Mouse (Mus musculus) thymus, adult 2 months (tissue): ENCODE measurements around the gene Mief1. TPM values are rescaled to one million over a fixed set of nuclear protein-coding genes. Genes with fewer than 3 reads are reported as not detected.

ENCODE experiments used
- DNase-seq: peaks from one replicate; pipeline ENCODE4 v3.0.0; 2021
- H3K27ac ChIP-seq: fragments of 200-500 bp; 2 replicates; pipeline ENCODE4 v1.5.1; 2012; ENCODE audit warnings: low read length, control low read depth; ENCODE audit not compliant: control insufficient read depth, insufficient read depth
- H3K27me3 ChIP-seq: fragments of 200-500 bp; 2 replicates; pipeline ENCODE4 v1.6.1; 2012; ENCODE audit warnings: mild to moderate bottlenecking, low read length, moderate library complexity, mixed read lengths; ENCODE audit not compliant: control insufficient read depth, insufficient read depth
- H3K36me3 ChIP-seq: fragments of 200-500 bp; 2 replicates; pipeline ENCODE4 v1.6.1; 2012; ENCODE audit warnings: mild to moderate bottlenecking, low read length, moderate library complexity; ENCODE audit not compliant: control insufficient read depth, insufficient read depth
- H3K4me1 ChIP-seq: fragments of 200-500 bp; replicated peaks from 2 replicates; pipeline ENCODE4 v1.6.1; 2012; ENCODE audit warnings: low read length; ENCODE audit not compliant: control insufficient read depth, insufficient read depth
- H3K4me3 ChIP-seq: fragments of 200-500 bp; 2 replicates; pipeline ENCODE4 v1.5.1; 2012; ENCODE audit warnings: mild to moderate bottlenecking, low read length, control low read depth, moderate library complexity; ENCODE audit not compliant: control insufficient read depth, insufficient read depth
- CTCF ChIP-seq: fragments of 200-500 bp; IDR thresholded peaks from 2 replicates; pipeline ENCODE4 v1.5.1; 2012; ENCODE audit warnings: mild to moderate bottlenecking, control low read depth, low read length, moderate library complexity, borderline replicate concordance; ENCODE audit not compliant: control insufficient read depth, poor library complexity, insufficient read depth; ENCODE audit errors: extremely low read depth
- POLR2A ChIP-seq: fragments of 200-500 bp; IDR thresholded peaks from 2 replicates; pipeline ENCODE4 v1.6.1; 2012; ENCODE audit warnings: mild to moderate bottlenecking, low read length, control low read depth, moderate library complexity; ENCODE audit not compliant: control insufficient read depth, poor library complexity, insufficient read depth; ENCODE audit errors: extremely low read depth
- WGBS: fragments of 180-500 bp; shearing (Covaris S2); methylation state at CpG from one replicate; pipeline ENCODE4 v1.1.7; 2018; 5-methylcytosine and 5-hydroxymethylcytosine counted together
- polyA plus RNA-seq: library from polyadenylated mRNA; depleted of rRNA; stranded (reverse); fragments of >200 nt; gene quantifications from 2 replicates; pipeline ENCODE4 v1.2.3, GENCODE M21; 2012

The Mief1 gene
- polyA plus RNA-seq, 1 experiment: 32.7 TPM

DNA sequence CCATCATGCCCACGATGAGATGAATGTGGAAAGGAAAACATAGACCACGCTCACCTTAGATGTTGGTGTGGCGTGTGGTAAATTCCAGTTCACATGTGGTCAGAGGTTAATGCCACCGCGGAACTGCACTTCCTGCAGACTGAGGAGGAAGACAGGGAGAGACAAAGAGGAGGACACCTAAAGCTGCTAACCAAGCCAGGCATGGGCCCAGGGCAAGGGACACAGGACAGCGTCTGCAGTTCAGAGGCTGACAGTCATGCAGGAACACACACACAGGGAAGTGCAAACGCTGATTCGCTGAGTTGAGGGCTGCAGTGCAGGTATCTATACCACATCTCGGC, 17.4 kb upstream of the Mief1 start:
- Histone ChIP-seq H3K27me3 (no peaks in the 10 kb centered on the region), H3K27ac (no peak overlapping the region), H3K4me1 (peaks cover 14% of the 10 kb centered on the region), H3K36me3 (no peaks in the 10 kb centered on the region), H3K4me3 (no peak overlapping the region)
- TF ChIP-seq CTCF (no peak), POLR2A (no peak)
- DNase-seq: no peak
- WGBS: 8% methylated on average over 9 of the region's 9 CpGs

DNA sequence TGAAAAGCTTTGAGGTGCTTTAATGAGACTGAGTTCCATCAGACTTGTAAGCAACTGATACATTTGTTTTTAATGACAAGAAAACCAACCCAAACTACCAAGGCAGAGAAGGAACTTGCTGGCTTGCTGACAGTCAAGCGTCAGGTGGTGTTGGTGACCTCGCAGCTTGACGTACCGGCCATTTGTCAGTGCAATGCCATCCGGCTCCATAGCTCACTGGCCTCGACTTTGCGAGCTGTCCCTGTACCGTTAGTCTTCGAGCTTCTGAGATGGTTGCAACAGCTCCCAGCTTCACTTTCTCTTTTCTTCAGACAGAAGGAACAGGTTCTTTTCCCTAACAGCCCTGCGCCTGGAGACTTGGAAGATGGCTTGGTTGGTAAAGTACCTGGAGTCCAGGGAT, 16.3 kb upstream of the Mief1 start:
- DNase-seq: no peak
- H3K4me1 ChIP-seq: peaks cover 14% of the 10 kb centered on the region
- H3K36me3 ChIP-seq: no peaks in the 10 kb centered on the region
- no peak overlapping the region for H3K27ac ChIP-seq
- no peak for TF ChIP-seq CTCF
- TF ChIP-seq POLR2A: no peak
- H3K4me3 ChIP-seq: no peak overlapping the region
- H3K27me3 ChIP-seq: no peaks in the 10 kb centered on the region
- 94% methylated on average over 10 of the region's 10 CpGs for WGBS

DNA sequence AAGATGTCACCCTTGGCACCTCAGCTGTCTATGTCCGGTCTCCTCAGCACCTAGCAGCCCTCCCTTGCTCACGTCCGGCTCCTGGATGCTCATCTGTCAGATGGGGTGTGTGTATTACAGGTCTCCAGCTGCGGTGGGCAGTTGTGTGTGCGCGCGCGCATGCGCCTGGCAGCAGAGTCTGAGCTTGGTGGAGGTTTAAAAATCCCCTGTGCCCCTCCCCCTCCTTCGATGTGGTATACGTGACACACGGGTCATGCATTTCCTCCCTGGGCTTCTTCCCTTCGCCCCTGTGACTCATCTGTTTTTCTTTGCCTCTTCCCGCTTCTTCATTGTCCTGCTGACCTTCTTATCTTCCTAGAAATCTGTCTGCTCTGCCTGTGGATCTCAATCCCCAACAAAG, 14.6 kb upstream of the Mief1 start:
- H3K4me3 ChIP-seq: peak overlapping the region; percentile 30
- H3K4me1 ChIP-seq: peaks cover 14% of the 10 kb centered on the region
- peak; percentile 59 for DNase-seq
- WGBS: 8% methylated on average over 14 of the region's 14 CpGs
- H3K27me3 ChIP-seq: no peaks in the 10 kb centered on the region
- H3K36me3 ChIP-seq: no peaks in the 10 kb centered on the region
- no peak overlapping the region for H3K27ac ChIP-seq
- 0 out of 2 replicates have a peak, but pooled peaks have one; percentile 13 for TF ChIP-seq CTCF
- TF ChIP-seq POLR2A: no peak

DNA sequence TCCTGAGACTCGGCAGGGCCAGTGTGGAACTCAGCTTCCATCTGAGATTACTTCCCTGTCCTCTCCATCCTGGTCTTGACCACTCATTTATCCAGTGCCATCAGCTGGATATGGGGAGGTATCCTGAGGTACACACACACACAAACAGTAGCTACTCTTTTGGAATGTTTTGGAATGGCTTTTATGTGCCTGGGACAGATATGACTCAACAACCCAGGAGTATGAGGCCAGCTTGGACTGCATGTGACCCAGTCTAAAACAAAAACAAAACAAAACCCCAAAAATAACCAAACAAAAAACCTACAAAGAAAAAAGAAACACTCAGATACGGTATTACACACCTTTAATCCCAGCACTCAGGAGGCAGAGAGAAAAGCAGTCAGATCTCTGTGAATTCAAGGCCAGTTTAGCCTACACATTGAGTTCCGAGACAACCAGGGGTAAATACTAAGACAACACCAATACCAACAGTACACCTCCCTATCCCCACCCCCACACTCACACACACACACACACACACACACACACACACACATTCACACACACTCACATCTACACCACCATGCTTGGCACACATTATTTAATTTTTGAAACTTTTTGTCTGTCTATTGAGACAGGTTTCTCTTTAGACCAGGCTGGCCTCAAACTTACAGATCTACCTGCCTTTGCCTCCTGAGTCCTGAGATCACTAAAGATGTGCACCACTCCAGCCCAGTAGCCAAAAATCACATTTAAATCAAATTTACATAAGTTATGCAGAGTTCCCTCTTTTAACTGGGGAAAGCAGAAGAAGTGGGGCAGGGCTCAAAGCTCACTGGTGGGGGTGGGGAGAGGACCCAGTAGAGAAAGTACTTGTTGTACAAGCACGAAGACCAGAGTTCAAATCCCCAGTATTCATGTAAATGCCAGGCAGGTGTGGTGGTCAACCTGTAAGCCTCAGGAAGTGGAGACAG, 13.8 kb upstream of the Mief1 start:
- no peaks in the 10 kb centered on the region for H3K27me3 ChIP-seq
- TF ChIP-seq CTCF (no peak), POLR2A (no peak)
- H3K4me1 ChIP-seq: peaks cover 14% of the 10 kb centered on the region
- no peak overlapping the region for H3K27ac ChIP-seq
- H3K4me3 ChIP-seq: 0 out of 2 replicates have a peak overlapping the region, but pooled peaks have one; percentile 10
- H3K36me3 ChIP-seq: no peaks in the 10 kb centered on the region
- 65% methylated on average over 4 of the region's 4 CpGs for WGBS
- DNase-seq: no peak

DNA sequence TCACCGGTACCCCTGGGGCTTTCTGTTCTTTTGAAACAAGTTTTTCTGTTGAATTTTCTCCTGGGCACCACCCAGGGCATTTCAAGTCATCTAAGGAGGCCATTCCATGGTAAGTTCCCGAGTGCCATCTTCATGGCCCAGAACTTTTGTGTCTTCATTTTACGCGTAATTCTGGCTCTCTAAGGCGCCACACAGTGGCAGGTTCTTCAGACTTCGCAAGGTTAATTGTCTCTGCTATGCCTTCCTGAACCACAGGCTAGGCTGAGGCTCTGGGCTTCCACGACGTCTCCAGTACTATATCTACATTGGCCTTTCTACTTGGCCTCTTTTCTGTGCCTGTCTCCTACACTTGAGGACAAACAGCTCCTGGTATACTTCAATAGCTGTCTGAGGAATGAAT, 12.8 kb upstream of the Mief1 start:
- no peak overlapping the region for H3K27ac ChIP-seq
- peaks cover 14% of the 10 kb centered on the region for H3K4me1 ChIP-seq
- H3K4me3 ChIP-seq: no peak overlapping the region
- 76% methylated on average over 8 of the region's 8 CpGs for WGBS
- DNase-seq: no peak
- H3K27me3 ChIP-seq: no peaks in the 10 kb centered on the region
- TF ChIP-seq POLR2A (no peak), CTCF (no peak)
- H3K36me3 ChIP-seq: no peaks in the 10 kb centered on the region

DNA sequence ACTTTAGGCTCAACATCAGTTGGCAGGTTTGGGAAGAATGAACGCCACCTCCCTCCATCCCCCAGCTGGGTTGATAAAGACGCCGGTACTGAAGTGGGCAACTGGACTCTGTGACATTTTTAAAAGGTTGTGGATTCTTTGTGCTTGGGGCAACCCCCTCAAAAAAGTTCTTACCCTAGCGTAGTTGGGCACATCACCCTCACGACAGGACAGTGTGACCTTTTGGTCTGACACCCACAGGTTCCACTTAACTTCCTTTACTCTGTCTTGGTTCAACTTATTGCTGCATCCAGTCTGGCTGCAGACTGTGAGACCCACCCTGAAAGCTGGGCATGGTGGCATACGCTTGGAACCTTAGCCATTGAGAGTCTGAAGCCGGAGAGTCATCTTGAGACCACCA, 10.1 kb upstream of the Mief1 start:
- Histone ChIP-seq H3K4me3 (no peak overlapping the region), H3K27me3 (no peaks in the 10 kb centered on the region), H3K4me1 (peaks cover 9% of the 10 kb centered on the region), H3K36me3 (no peaks in the 10 kb centered on the region), H3K27ac (no peak overlapping the region)
- no peak for DNase-seq
- no peak for TF ChIP-seq CTCF
- TF ChIP-seq POLR2A: no peak
- WGBS: 91% methylated on average over 7 of the region's 7 CpGs

DNA sequence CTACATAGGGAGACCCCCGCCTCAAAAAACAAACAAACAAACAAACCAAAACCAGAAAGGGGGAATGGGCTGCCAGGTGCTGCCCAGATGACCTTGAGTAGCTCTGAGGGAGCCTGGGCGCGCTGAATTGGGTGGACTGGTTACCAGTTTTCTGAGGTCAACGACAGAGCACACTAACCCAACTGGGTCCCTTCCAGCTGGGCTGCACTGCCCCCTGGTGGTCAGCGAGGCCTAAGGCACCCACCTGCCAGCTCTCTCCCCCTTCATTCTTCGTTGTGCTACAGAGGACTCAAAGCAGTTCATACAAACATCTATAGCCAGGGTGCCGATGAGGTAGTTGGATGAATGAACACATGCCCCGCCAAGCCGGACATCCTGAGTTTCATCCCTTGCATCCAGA, 8.6 kb upstream of the Mief1 start:
- H3K27me3 ChIP-seq: no peaks in the 10 kb centered on the region
- DNase-seq: peak; percentile 87
- no peaks in the 10 kb centered on the region for H3K36me3 ChIP-seq
- no peaks in the 10 kb centered on the region for H3K4me1 ChIP-seq
- TF ChIP-seq POLR2A (no peak), CTCF (peak; percentile 93)
- H3K27ac ChIP-seq: no peak overlapping the region
- 29% methylated on average over 9 of the region's 9 CpGs for WGBS
- H3K4me3 ChIP-seq: no peak overlapping the region
